14 mouse cellular contexts compared by ENCODE assay signal in the genomic region with DNA sequence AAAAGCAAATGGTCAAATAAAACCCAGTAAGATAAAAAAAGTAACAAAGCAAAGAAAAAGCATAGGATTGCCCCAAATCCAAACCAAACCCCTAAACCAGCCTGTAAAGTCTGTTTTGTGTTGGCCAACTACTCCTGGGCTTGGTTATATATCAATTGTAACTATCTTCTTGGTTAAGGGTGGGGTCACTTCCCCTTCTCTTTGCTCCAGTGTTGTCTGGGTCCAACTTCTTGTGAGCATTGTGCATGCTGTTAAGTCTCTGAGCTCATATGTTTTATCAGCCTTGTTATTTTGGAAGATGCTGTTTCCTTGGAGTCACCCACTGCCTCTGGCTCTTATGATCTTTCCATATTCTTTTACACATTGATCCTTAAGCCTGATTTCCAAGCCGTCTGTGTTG.
"Had no signal": no experiment of that assay in that cellular context is flagged by ENCODE, and none has a peak within 500 bp of the region (broad histone marks: within the 10 kb centered on the region; RNA-seq: fewer than 3 reads in every experiment).

No protein-coding gene starts in this region.

- H3K27me3 ChIP-seq: limb, embryonic 12.5 days; midbrain, embryonic 13.5 days; neural tube, embryonic 12.5 days had no signal

- H3K4me3 ChIP-seq: limb, embryonic 12.5 days; midbrain, embryonic 13.5 days; neural tube, embryonic 12.5 days had no signal

- H3K9ac ChIP-seq: limb, embryonic 12.5 days; liver, embryonic 14.5 days; midbrain, embryonic 13.5 days; neural tube, embryonic 12.5 days had no signal

- H3K4me1 ChIP-seq: limb, embryonic 12.5 days; midbrain, embryonic 13.5 days; neural tube, embryonic 12.5 days had no signal

- DNase-seq: kidney, adult 8-10 months; kidney, postnatal 36 days; layer of hippocampus, adult 9-11 months; layer of hippocampus, postnatal 36 days; lung, adult 2 months; lung, postnatal 4 days; thymus, adult 18-20 months; thymus, postnatal 25 days had no signal

- H3K4me2 ChIP-seq: limb, embryonic 12.5 days; midbrain, embryonic 13.5 days; neural tube, embryonic 12.5 days had no signal

- H3K27ac ChIP-seq: limb, embryonic 12.5 days; liver, embryonic 14.5 days; midbrain, embryonic 13.5 days; neural tube, embryonic 12.5 days had no signal

- ATAC-seq: intestine, postnatal 0 days; lung, postnatal 0 days; midbrain, embryonic 13.5 days had no signal

- H3K36me3 ChIP-seq: limb, embryonic 12.5 days; midbrain, embryonic 13.5 days; neural tube, embryonic 12.5 days had no signal

- H3K9me3 ChIP-seq: limb, embryonic 12.5 days; midbrain, embryonic 13.5 days; neural tube, embryonic 12.5 days had no signal
